Mouse (Mus musculus): Measurements from ENCODE around the gene Csnk1e. TPM values are rescaled to one million over a fixed set of nuclear protein-coding genes. Genes with fewer than 3 reads are reported as not detected.

Gene Csnk1e
- 93.2 and 99.6 TPM in 2 replicates for polyA plus RNA-seq (2014; fragmentation: Nextera tagmentation; extraction: Ambion mirVana)

DNA sequence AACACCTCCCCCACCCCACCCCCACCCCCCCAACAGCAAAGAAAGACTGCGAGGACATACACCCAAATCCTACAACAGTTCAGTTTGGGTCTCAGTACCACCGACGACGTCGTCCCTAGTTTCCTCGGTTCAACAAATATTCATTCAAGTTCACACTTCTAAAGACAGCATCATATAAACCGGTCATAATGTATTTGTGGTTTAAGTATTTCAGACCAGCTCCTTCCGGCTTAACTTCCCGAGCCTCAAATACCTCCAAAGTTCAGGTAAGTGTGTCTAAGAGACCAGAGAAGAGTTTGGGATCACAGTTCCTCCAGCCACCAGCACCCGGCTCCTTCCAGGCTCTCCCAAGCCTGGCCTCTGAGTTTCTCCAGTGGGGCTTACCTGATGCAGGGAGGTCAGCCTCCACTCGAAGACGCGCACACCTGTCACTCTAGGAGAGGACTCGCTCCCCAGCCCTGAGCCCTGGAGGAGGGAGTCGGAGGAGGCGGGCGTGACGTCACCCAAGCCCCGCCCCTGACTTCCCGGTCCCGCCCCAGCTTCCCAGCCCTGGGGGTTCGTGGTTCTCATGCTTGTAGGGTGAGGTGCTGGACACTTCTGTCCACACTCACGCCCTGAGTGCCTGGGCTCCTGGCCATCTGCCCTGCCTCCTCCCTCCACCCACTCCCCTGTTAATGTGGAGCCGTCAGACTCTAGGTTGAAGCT, at the start of gene Csnk1e:
Csnk1e (minus strand) TSS at position 461 of the 705 bp plus-strand sequence.
- no peaks in the 10 kb centered on the region; the same call in 1 of the 2 replicates for H3K4me1 ChIP-seq (ENCODE audit: insufficient read depth)
- H3K27ac ChIP-seq (ENCODE audit: low read depth): no peak within 1 kb of the TSS
- no peaks in the 10 kb centered on the region for H3K27me3 ChIP-seq (ENCODE audit: insufficient read depth, low read length)
- H3K36me3 ChIP-seq (ENCODE audit: insufficient read depth): no peaks in the 10 kb centered on the region
- peak within 1 kb of the TSS; percentile 71 for H3K4me2 ChIP-seq
- peak within 1 kb of the TSS; percentile 50 for H3K9ac ChIP-seq
- TF ChIP-seq CTCF (IDR thresholded peaks at IDR 0.05; ENCODE audit: low read depth): no peak
- peak within 1 kb of the TSS; percentile 28 for H3K4me3 ChIP-seq (ENCODE audit: low read depth, low read length)
- WGBS: 2% methylated on average over 24 of the region's 24 CpGs
- no peaks in the 10 kb centered on the region for H3K9me3 ChIP-seq (ENCODE audit: low read depth, low read length)
- peak; percentile 75 for ATAC-seq (ENCODE audit: insufficient read depth)
- DNase-seq: peak; percentile 81

DNA sequence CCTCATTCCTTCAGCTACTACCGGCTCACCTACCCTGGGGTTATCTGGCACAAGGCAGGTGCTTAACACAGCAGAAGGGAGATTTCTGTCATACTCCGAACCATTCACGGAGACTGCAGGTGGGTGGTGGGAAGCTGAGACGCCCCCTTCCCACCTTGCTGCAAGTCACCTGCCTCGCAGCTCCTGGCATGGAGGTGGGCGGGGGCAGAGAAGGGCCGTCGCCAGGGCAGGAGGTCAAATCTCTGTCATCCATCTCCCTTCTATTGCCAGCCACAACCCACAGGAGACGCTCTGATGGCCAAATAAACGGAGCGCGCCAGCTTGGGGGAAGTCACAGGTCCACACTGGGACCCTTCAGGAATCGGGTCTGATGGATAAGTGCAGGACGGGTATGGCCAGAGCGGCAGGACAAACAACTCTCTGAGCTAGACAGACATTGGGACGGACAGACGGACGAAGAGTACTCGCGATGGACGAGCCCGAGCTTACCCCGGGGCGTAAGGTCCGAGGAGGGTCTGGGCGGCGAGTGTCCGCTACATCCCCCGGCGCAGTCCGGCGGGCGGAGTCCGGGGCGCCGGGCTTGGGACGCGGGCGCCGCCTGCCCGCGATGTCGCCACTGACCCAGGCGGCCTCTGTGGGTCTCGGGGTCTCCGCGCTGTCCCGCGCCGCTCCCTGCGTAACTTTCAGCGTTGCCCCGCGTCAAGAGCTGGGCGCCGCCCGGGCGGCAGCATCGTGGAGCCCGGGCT, 49.5 kb upstream of the Csnk1e start, which contains the start of gene Kcnj4:
Kcnj4 (minus strand) TSS at position 535 of the 746 bp plus-strand sequence.
- no peak for TF ChIP-seq CTCF (IDR thresholded peaks at IDR 0.05; ENCODE audit: low read depth)
- Histone ChIP-seq H3K27ac (ENCODE audit: low read depth) (no peak within 1 kb of the TSS), H3K4me2 (peak within 1 kb of the TSS; percentile 100), H3K36me3 (ENCODE audit: insufficient read depth) (no peaks in the 10 kb centered on the region), H3K9me3 (ENCODE audit: low read depth, low read length) (no peaks in the 10 kb centered on the region), H3K27me3 (ENCODE audit: insufficient read depth, low read length) (peaks cover 81% of the 10 kb centered on the region), H3K4me3 (ENCODE audit: low read depth, low read length) (peak within 1 kb of the TSS; percentile 57), H3K4me1 (ENCODE audit: insufficient read depth) (no peaks in the 10 kb centered on the region; the same call in 1 of the 2 replicates), H3K9ac (peak within 1 kb of the TSS; percentile 51)
- DNase-seq (no peak), ATAC-seq (ENCODE audit: insufficient read depth) (peak; percentile 22; the same call in 1 of the 2 replicates)
- under 1% methylated on average over 59 of the region's 60 CpGs for WGBS

DNA sequence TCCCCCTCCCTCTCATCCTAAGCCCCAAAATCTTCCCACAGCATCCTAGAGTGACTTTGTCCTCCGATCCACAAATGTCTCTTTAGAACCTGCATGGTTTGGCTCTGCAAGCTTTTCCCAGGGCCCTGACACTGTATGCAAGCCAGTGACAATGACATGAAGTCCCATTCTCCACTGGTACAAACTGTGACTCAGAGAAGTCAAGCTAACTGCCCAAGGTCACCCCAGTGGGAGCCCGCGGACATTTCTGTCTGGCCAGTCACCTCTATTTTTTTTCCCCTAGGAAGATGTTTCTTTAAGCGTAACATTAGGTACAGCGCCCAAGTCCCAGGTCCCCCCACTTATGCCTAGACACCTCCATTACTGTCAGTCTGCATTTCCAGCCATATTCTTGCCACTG, 48.1 kb upstream of the Csnk1e start:
- DNase-seq (no peak), ATAC-seq (ENCODE audit: insufficient read depth) (no peak)
- Histone ChIP-seq H3K36me3 (ENCODE audit: insufficient read depth) (no peaks in the 10 kb centered on the region), H3K9ac (no peak overlapping the region), H3K4me2 (no peak overlapping the region), H3K9me3 (ENCODE audit: low read depth, low read length) (no peaks in the 10 kb centered on the region), H3K27me3 (ENCODE audit: insufficient read depth, low read length) (peaks cover 80% of the 10 kb centered on the region), H3K4me1 (ENCODE audit: insufficient read depth) (no peaks in the 10 kb centered on the region; the same call in 1 of the 2 replicates), H3K27ac (ENCODE audit: low read depth) (no peak overlapping the region), H3K4me3 (ENCODE audit: low read depth, low read length) (no peak overlapping the region)
- 66% methylated on average over 5 of the region's 5 CpGs for WGBS
- TF ChIP-seq CTCF (IDR thresholded peaks at IDR 0.05; ENCODE audit: low read depth): no peak

DNA sequence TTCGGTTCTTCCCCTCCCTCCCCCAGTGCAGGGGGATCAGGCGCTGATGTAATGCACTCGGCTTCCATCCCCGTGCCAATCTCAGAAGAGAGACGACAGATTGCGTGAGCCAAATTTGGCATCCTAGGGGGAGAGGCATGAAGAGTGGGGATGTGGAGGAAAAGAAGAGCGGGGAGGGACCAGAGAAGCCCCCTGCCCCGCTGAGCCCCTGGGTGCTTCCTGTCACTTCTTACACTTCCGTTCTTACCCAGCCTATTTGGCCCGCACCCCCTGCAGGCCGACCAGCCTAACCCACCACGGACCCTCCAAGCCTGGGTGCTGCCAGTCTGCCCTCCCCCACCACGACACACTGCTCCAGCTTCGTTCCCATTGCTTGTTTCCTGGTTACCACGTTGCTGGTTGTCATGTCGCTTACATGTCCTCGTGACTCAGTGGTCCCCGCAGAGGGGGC, 47.5 kb upstream of the Csnk1e start:
- DNase-seq: no peak
- WGBS: 11% methylated on average over 18 of the region's 18 CpGs
- Histone ChIP-seq H3K4me2 (no peak overlapping the region), H3K36me3 (ENCODE audit: insufficient read depth) (no peaks in the 10 kb centered on the region), H3K27me3 (ENCODE audit: insufficient read depth, low read length) (peaks cover 75% of the 10 kb centered on the region), H3K27ac (ENCODE audit: low read depth) (no peak overlapping the region), H3K4me3 (ENCODE audit: low read depth, low read length) (no peak overlapping the region), H3K9ac (no peak overlapping the region), H3K9me3 (ENCODE audit: low read depth, low read length) (no peaks in the 10 kb centered on the region), H3K4me1 (ENCODE audit: insufficient read depth) (no peaks in the 10 kb centered on the region; the same call in 1 of the 2 replicates)
- ATAC-seq (ENCODE audit: insufficient read depth): no peak
- TF ChIP-seq CTCF (IDR thresholded peaks at IDR 0.05; ENCODE audit: low read depth): no peak

DNA sequence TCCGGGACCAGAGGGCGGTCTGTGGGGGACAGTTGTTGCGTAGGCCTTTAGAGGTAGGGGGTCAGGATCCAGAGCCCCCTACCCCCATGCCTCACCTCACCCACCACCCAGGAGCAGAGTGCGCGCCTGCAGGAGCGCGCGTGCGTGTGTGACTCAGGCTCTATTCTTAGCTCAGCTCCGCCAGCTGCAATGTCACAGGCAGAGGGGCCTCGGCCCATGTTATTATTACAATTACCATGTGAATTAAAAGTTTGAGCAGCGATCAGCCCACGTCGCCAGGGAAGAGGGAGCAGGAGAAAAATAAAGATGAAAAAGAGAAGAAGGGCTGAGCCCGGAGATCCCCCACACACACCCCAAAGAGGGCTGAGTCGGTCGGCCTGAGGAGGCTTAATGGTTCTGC, 44.7 kb upstream of the Csnk1e start:
- Histone ChIP-seq H3K4me3 (ENCODE audit: low read depth, low read length) (no peak overlapping the region), H3K9me3 (ENCODE audit: low read depth, low read length) (no peaks in the 10 kb centered on the region), H3K36me3 (ENCODE audit: insufficient read depth) (no peaks in the 10 kb centered on the region), H3K4me1 (ENCODE audit: insufficient read depth) (no peaks in the 10 kb centered on the region), H3K9ac (no peak overlapping the region), H3K4me2 (no peak overlapping the region), H3K27ac (ENCODE audit: low read depth) (no peak overlapping the region), H3K27me3 (ENCODE audit: insufficient read depth, low read length) (peaks cover 47% of the 10 kb centered on the region)
- 61% methylated on average over 17 of the region's 17 CpGs for WGBS
- no peak for ATAC-seq (ENCODE audit: insufficient read depth)
- TF ChIP-seq CTCF (IDR thresholded peaks at IDR 0.05; ENCODE audit: low read depth): no peak
- DNase-seq: no peak

DNA sequence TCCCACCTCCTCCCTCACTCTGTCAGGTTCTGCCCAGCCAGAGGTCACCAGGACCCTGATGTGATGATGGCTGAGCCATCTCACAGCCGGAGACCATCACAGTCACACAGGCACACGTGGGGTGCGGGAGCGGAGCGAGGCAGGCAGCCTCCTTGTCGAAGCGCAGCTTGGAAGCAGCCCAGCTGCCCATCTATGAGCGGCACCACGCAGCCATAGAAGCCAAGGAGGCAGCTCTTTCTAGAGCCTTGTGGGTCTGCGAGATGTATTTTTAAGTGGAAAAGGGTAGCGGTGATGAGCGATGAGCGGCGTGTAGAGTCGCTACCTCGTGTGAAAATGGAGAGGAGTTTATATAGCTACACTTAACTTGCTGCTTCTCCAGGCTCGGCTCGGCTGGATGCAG, 38.2 kb upstream of the Csnk1e start:
- peaks cover 22% of the 10 kb centered on the region; the same call in 1 of the 2 replicates for H3K27me3 ChIP-seq (ENCODE audit: insufficient read depth, low read length)
- no peaks in the 10 kb centered on the region for H3K36me3 ChIP-seq (ENCODE audit: insufficient read depth)
- WGBS: 15% methylated on average over 18 of the region's 18 CpGs
- no peak overlapping the region for H3K4me3 ChIP-seq (ENCODE audit: low read depth, low read length)
- DNase-seq: peak; percentile 48
- ATAC-seq (ENCODE audit: insufficient read depth): peak; percentile 47; the same call in 1 of the 2 replicates
- no peaks in the 10 kb centered on the region for H3K9me3 ChIP-seq (ENCODE audit: low read depth, low read length)
- no peak overlapping the region for H3K9ac ChIP-seq
- H3K4me2 ChIP-seq: 0 out of 2 replicates have a peak overlapping the region, but pooled peaks have one; percentile 24
- no peak overlapping the region for H3K27ac ChIP-seq (ENCODE audit: low read depth)
- no peaks in the 10 kb centered on the region for H3K4me1 ChIP-seq (ENCODE audit: insufficient read depth)
- TF ChIP-seq CTCF (IDR thresholded peaks at IDR 0.05; ENCODE audit: low read depth): no peak

DNA sequence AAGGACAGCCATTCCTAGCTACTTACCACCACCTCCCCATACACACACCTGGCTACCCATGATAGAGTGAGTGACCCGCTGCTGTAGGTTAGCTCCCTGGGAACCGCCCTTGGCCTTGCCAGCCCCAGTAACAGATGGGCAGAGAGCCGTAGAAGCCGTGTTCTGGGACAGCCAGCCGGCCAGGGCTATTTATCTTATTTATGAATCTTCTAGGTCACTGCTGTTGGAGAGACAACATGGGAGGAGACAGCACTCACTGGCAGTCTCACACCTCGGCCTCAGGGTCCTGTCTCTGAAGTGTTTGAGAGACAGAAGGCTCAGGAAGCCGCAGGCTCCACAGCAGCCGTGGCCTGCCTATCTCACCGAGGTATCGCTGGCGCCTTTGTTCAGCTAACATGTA, 34.1 kb upstream of the Csnk1e start:
- ATAC-seq (ENCODE audit: insufficient read depth) (no peak), DNase-seq (no peak)
- Histone ChIP-seq H3K4me2 (no peak overlapping the region), H3K27ac (ENCODE audit: low read depth) (no peak overlapping the region), H3K36me3 (ENCODE audit: insufficient read depth) (no peaks in the 10 kb centered on the region), H3K9ac (no peak overlapping the region), H3K4me1 (ENCODE audit: insufficient read depth) (no peaks in the 10 kb centered on the region), H3K9me3 (ENCODE audit: low read depth, low read length) (no peaks in the 10 kb centered on the region), H3K4me3 (ENCODE audit: low read depth, low read length) (no peak overlapping the region), H3K27me3 (ENCODE audit: insufficient read depth, low read length) (peaks cover 22% of the 10 kb centered on the region; the same call in 1 of the 2 replicates)
- no peak for TF ChIP-seq CTCF (IDR thresholded peaks at IDR 0.05; ENCODE audit: low read depth)
- 40% methylated on average over 11 of the region's 11 CpGs for WGBS
